Mouse (Mus musculus): Measurements from ENCODE around the gene D16Ertd472e. TPM values are rescaled to one million over a fixed set of nuclear protein-coding genes. Genes with fewer than 3 reads are reported as not detected.
"Not testable (repeated sequence)": the region's sequence is repeated elsewhere in the genome, so short reads cannot be mapped to it uniquely, and the experiment has no call there.

Gene D16Ertd472e
- polyA plus RNA-seq, 1 experiment from 2014 or later, result 12.4 TPM

DNA sequence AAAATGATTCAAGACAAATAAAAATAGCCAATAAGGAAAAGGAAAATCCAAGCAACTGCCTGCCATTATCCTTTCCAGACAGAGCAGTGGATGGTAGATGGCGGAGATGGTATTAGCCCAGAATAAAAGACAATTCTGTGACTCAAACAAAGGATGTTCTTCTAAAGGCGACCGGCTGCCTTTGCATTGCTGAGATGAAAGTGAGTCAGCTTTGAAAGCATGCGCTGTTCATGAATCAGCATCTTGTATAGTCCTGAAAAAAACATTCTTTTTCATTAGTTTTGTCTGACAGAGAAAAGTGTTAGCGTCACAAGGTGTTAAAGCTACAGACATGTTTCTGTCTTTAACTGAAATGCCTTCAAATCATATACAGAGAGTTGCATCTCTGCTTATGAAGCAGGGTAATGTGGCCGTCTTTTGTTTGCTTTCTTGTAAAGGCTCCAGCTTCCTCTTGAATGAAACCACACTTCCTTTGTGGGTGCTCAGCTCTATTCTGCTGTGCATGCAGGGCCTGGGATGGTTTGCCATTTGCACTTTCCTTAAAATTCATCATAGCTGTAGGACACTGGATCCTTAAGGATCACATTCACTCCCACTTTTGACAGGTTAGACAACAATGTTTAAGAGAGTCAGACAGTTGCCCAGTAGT, 44.4 kb downstream of the D16Ertd472e start:
- 64% methylated on average over 6 of the region's 6 CpGs for WGBS
- ATAC-seq (ENCODE audit: insufficient read depth, low FRiP score, low read depth), result no peak
- H3K36me3 ChIP-seq, result no peaks in the 10 kb centered on the region
- no peak overlapping the region for H3K4me2 ChIP-seq
- H3K27me3 ChIP-seq (replicated peaks), result no peaks in the 10 kb centered on the region
- no peaks in the 10 kb centered on the region for H3K4me1 ChIP-seq
- no peak overlapping the region for H3K4me3 ChIP-seq (replicated peaks)
- H3K27ac ChIP-seq, result no peak overlapping the region
- no peak overlapping the region for H3K9ac ChIP-seq
- H3K9me3 ChIP-seq, result no peaks in the 10 kb centered on the region

DNA sequence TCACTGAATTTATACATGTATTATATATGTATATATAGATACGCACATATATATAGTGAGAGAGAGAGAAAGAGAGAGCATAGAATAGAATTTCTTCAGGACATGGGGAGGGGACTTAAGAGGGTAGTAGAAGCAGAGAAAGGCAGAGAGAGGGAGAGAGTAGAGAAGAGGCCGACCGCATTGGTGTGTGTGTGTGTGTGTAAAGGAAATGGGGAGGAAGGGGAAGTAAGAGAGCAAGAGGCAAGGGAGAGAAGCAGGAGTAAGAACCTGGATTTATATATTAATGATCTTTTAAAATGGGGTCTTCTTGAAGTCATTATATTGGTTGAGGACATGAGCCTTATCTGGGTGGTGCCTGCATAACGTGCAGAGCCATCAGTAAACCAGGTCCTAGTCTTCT, 53.5 kb downstream of the D16Ertd472e start:
- no peaks in the 10 kb centered on the region for H3K27me3 ChIP-seq (replicated peaks)
- H3K9me3 ChIP-seq, result no peaks in the 10 kb centered on the region
- no peaks in the 10 kb centered on the region for H3K36me3 ChIP-seq
- no peak overlapping the region for H3K9ac ChIP-seq
- ATAC-seq (ENCODE audit: insufficient read depth, low FRiP score, low read depth), result no peak
- H3K4me2 ChIP-seq, result no peak overlapping the region
- no peak overlapping the region for H3K4me3 ChIP-seq (replicated peaks)
- H3K4me1 ChIP-seq, result no peaks in the 10 kb centered on the region
- WGBS, result 86% methylated on average over 4 of the region's 4 CpGs
- H3K27ac ChIP-seq, result no peak overlapping the region

DNA sequence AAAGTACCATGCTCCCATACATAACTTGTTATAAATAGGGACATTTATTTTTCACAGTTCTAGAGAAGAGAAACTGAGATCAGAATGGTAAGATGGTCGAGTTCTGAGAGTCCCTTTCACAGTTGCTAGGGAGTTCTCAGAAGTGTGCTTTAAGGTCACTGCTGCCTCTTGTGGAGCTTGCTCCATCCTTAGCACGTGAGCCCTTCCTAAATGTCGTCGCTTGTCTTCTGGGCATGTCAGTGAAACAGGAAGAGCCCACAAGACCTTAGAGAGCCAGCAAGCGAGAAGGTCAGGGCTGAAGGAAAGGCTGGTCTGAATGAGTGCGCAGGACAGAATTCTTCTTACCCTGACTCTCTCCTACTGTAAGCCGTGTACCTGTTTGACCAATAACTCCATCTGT, 57.8 kb downstream of the D16Ertd472e start:
- Histone ChIP-seq H3K27me3 (replicated peaks) (no peaks in the 10 kb centered on the region), H3K9me3 (no peaks in the 10 kb centered on the region), H3K27ac (no peak overlapping the region), H3K4me1 (no peaks in the 10 kb centered on the region), H3K36me3 (no peaks in the 10 kb centered on the region), H3K9ac (no peak overlapping the region), H3K4me3 (replicated peaks) (no peak overlapping the region), H3K4me2 (no peak overlapping the region)
- no peak for ATAC-seq (ENCODE audit: insufficient read depth, low FRiP score, low read depth)
- WGBS, result 63% methylated on average over 7 of the region's 7 CpGs

DNA sequence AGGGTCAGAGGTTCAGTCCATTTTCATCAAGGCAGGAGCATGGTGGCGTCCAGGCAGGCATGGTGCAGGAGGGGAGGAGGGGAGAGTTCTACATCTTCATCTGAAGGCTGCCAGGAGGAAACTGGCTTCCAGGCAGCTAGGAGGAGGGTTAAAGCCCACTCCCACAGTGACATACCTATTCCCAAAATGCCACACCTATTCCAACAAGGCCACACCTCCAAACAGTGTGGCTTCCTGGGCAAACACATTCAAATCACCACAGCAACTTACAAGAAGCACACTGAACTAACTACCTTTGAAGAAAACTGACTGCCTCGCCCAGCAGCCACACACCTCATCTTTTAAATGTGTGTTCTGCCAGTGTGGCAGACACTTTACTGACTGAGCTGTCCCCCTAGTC, 59.3 kb downstream of the D16Ertd472e start:
- WGBS, result 85% methylated on average over 2 of the region's 2 CpGs
- H3K27ac ChIP-seq, result no peak overlapping the region

DNA sequence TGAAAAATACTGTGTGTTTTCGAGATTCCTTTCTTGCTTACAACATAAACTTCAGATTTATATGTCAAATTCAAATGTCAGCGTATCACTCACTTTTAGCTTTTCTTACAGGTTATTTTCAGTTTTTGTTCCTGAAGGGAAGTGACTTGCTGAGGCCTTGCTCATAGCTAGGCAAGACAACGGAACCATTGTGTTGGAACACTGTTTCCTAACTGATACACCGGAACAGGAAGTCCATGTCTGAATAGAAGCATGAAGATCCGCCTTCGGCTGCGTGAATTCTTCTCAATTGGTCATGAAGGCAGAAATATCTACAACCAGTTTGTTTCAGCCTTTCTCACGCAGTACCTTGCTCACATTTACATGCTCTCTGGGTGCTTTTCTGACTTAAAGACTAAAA, 65.0 kb downstream of the D16Ertd472e start:
- no peak for ATAC-seq (ENCODE audit: insufficient read depth, low FRiP score, low read depth)

More for the DNA sequence above, 59.3 kb downstream of the D16Ertd472e start:
- Histone ChIP-seq H3K9ac (no peak overlapping the region), H3K36me3 (no peaks in the 10 kb centered on the region), H3K27me3 (replicated peaks) (no peaks in the 10 kb centered on the region), H3K4me2 (no peak overlapping the region), H3K4me3 (replicated peaks) (no peak overlapping the region), H3K9me3 (no peaks in the 10 kb centered on the region), H3K4me1 (no peaks in the 10 kb centered on the region)
- no peak for ATAC-seq (ENCODE audit: insufficient read depth, low FRiP score, low read depth)

DNA sequence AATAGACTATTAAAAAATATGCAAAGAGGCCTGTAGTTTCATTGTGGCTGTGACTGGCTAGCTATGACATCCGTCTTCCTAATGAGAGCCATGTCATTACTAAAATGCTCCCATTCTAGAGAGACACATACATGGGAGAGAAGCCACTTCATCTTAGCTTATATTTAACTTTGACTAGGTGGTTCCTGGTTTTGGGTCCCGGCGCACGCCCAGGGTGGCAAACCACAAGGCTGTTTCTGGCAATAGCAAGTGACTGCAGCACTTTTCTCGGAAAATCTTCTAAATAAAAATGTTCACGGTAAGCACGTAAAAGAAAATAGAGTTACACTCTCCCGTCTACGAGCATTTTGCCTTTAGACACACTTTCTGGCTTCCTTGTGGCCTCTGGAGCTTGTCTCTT, 74.0 kb downstream of the D16Ertd472e start:
- Histone ChIP-seq H3K9me3 (no peaks in the 10 kb centered on the region), H3K4me2 (no peak overlapping the region), H3K9ac (no peak overlapping the region), H3K4me3 (replicated peaks) (no peak overlapping the region), H3K36me3 (no peaks in the 10 kb centered on the region), H3K4me1 (no peaks in the 10 kb centered on the region), H3K27ac (no peak overlapping the region), H3K27me3 (replicated peaks) (no peaks in the 10 kb centered on the region)
- ATAC-seq (ENCODE audit: insufficient read depth, low FRiP score, low read depth), result no peak
- 86% methylated on average over 9 of the region's 9 CpGs for WGBS

More for the DNA sequence above, 65.0 kb downstream of the D16Ertd472e start:
- 85% methylated on average over 8 of the region's 8 CpGs for WGBS
- Histone ChIP-seq H3K27me3 (replicated peaks) (no peaks in the 10 kb centered on the region), H3K27ac (no peak overlapping the region), H3K9me3 (no peaks in the 10 kb centered on the region), H3K9ac (no peak overlapping the region), H3K4me1 (no peaks in the 10 kb centered on the region), H3K4me2 (no peak overlapping the region), H3K4me3 (replicated peaks) (no peak overlapping the region), H3K36me3 (no peaks in the 10 kb centered on the region)

DNA sequence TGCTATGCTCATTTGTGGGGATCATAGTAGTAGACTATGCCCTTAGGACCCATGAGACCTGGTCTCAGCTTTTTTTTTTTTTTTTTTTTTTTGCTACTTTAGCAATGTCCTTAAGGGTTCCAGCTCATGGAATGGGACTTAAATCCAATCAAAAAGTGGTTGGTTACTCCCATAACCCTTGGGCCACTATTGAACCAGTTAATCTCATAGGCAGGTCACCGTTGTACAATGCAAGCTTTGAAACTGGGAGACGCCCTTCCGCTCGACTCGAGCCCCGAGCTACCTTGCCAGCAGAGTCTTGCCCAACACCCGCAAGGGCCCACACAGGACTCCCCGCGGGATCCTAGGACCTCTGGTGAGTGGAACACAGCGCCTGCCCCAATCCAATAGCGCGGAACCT, 83.8 kb downstream of the D16Ertd472e start:
- H3K4me2 ChIP-seq; H3K27me3 ChIP-seq (replicated peaks); H3K9ac ChIP-seq; H3K4me3 ChIP-seq (replicated peaks); ATAC-seq (ENCODE audit: insufficient read depth, low FRiP score, low read depth); H3K36me3 ChIP-seq; H3K9me3 ChIP-seq; H3K27ac ChIP-seq; H3K4me1 ChIP-seq: not testable (repeated sequence)
- 96% methylated on average over 12 of the region's 12 CpGs for WGBS

DNA sequence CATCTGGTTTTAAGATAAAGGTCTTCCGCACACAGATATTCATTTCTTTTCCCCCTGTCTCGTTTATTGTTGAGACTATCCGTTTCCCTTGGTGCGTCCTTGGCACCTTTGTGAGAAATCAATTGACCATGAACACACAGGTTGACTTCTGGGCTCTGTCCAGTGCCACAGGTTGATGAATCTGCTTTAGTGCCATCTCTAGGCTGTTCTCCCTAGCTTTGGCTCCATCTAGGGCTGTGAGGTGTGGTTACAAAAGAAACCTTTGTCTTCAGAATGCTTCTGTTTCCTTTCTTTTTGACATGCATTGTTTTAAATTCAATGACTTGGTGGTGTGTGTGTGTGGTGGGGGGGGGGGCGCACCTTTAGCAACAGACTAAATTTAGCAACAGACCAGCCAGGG, 85.7 kb downstream of the D16Ertd472e start:
- Histone ChIP-seq H3K36me3 (no peaks in the 10 kb centered on the region), H3K4me1 (no peaks in the 10 kb centered on the region), H3K27me3 (replicated peaks) (no peaks in the 10 kb centered on the region), H3K4me3 (replicated peaks) (no peak overlapping the region), H3K9ac (no peak overlapping the region), H3K9me3 (no peaks in the 10 kb centered on the region), H3K27ac (0 out of 2 replicates have a peak overlapping the region, but pooled peaks have one; percentile 16), H3K4me2 (peak overlapping the region; percentile 41)
- 68% methylated on average over 5 of the region's 5 CpGs for WGBS
- no peak for ATAC-seq (ENCODE audit: insufficient read depth, low FRiP score, low read depth)

Other genes with a start within 250 kb of the D16Ertd472e start
- 47.4 and 52.0 TPM in 2 replicates for gene Btg3, start 199.5 kb downstream of the D16Ertd472e start, polyA plus RNA-seq (2015; fragmentation: Nextera tagmentation; extraction: Ambion mirVana)

Data from stomach, embryonic 15.5 days (tissue).